Mouse (Mus musculus) liver, embryonic 16.5 days (tissue): ENCODE results near the gene Odf3b. TPM values are rescaled to one million over a fixed set of nuclear protein-coding genes. Genes with fewer than 3 reads are reported as not detected.

ENCODE experiments used
- ATAC-seq: fragments of 200-750 bp; cut with Nextera tagmentation; 2 replicates; pipeline ENCODE4 v1.8.0; 2017; ENCODE audit warnings: low read depth, mild to moderate bottlenecking, moderate number of reproducible peaks, moderate library complexity
- H3K27ac ChIP-seq: fragments of 300-500 bp; sonication (generic); 2 replicates; pipeline ENCODE4 v1.5.1; 2014; ENCODE audit warnings: mild to moderate bottlenecking, low read length
- H3K27me3 ChIP-seq: fragments of 300-500 bp; sonication (generic); 2 replicates; pipeline ENCODE4 v1.6.1; 2014; ENCODE audit warnings: low read depth, low read length, mixed read lengths; ENCODE audit not compliant: control insufficient read depth, insufficient read depth
- H3K36me3 ChIP-seq: fragments of 300-500 bp; sonication (generic); 2 replicates; pipeline ENCODE4 v1.6.1; 2014; ENCODE audit warnings: mild to moderate bottlenecking; ENCODE audit not compliant: control insufficient read depth, insufficient read depth
- H3K4me1 ChIP-seq: fragments of 300-500 bp; sonication (generic); 2 replicates; pipeline ENCODE4 v1.6.1; 2014; ENCODE audit warnings: low read depth, low read length, mixed read lengths; ENCODE audit not compliant: control insufficient read depth
- H3K4me2 ChIP-seq: fragments of 300-500 bp; sonication (generic); 2 replicates; pipeline ENCODE4 v1.6.1; 2014; ENCODE audit warnings: low read depth, low read length, mixed read lengths
- H3K4me3 ChIP-seq: fragments of 300-500 bp; sonication (generic); 2 replicates; pipeline ENCODE4 v1.5.1; 2014; ENCODE audit warnings: low read depth, mild to moderate bottlenecking, low read length
- H3K9ac ChIP-seq: fragments of 300-500 bp; sonication (generic); 2 replicates; pipeline ENCODE4 v1.6.1; 2014; ENCODE audit warnings: low read depth, low read length
- H3K9me3 ChIP-seq: fragments of 300-500 bp; sonication (generic); replicated peaks from 2 replicates; pipeline ENCODE4 v1.6.1; 2016; ENCODE audit warnings: low read length; ENCODE audit not compliant: control insufficient read depth
- WGBS: fragments of 180-500 bp; shearing (Covaris S2); extraction: QIAGEN DNeasy Blood & Tissue Kit; methylation state at CpG from one replicate; pipeline ENCODE4 v1.1.7; 2014; ENCODE audit not compliant: insufficient replicate concordance; 5-methylcytosine and 5-hydroxymethylcytosine counted together
- polyA plus RNA-seq: library from polyadenylated mRNA; unstranded; fragments of >200 nt; fragmentation: Nextera tagmentation; extraction: Ambion mirVana; gene quantifications from 2 replicates; pipeline ENCODE4 v1.2.1, GENCODE M21; 2015

The Odf3b gene
- polyA plus RNA-seq: 0.73 and 0.76 TPM in 2 replicates

- under 1% methylated on average over 33 of the region's 33 CpGs for WGBS
- H3K4me2 ChIP-seq: peak within 1 kb of the TSS; percentile 71
- ATAC-seq: peak; percentile 16; the same call in 1 of the 2 replicates
Observed at GRCm38 (mm10) chr15:89378831-89379401, at the start of gene Odf3b. Gene Odf3b (minus strand): TSS chr15:89379282.

GRCm38 (mm10) chr15:89428136-89428790 is 49.2 kb upstream of the Odf3b start:
- Histone ChIP-seq H3K4me1 (peaks cover 14% of the 10 kb centered on the region), H3K9ac (peak overlapping the region; percentile 92), H3K9me3 (no peaks in the 10 kb centered on the region), H3K4me2 (peak overlapping the region; percentile 94), H3K27me3 (no peaks in the 10 kb centered on the region), H3K4me3 (peak overlapping the region; percentile 88), H3K27ac (no peak overlapping the region), H3K36me3 (no peaks in the 10 kb centered on the region; the same call in 1 of the 2 replicates)
- 88% methylated on average over 19 of the region's 19 CpGs for WGBS
- no peak for ATAC-seq

More at GRCm38 (mm10) chr15:89378831-89379401, at the start of gene Odf3b:
- Histone ChIP-seq H3K4me3 (peak within 1 kb of the TSS; percentile 52), H3K36me3 (no peaks in the 10 kb centered on the region), H3K4me1 (peaks cover 28% of the 10 kb centered on the region), H3K27ac (no peak within 1 kb of the TSS), H3K27me3 (peaks cover 34% of the 10 kb centered on the region), H3K9ac (peak within 1 kb of the TSS; percentile 45), H3K9me3 (no peaks in the 10 kb centered on the region)

GRCm38 (mm10) chr15:89426716-89427115 is 47.6 kb upstream of the Odf3b start:
- Histone ChIP-seq H3K4me1 (peaks cover 14% of the 10 kb centered on the region), H3K27me3 (no peaks in the 10 kb centered on the region), H3K4me3 (no peak overlapping the region), H3K4me2 (no peak overlapping the region), H3K9me3 (no peaks in the 10 kb centered on the region), H3K36me3 (no peaks in the 10 kb centered on the region; the same call in 1 of the 2 replicates), H3K27ac (no peak overlapping the region), H3K9ac (no peak overlapping the region)
- no peak for ATAC-seq
- 84% methylated on average over 10 of the region's 10 CpGs for WGBS

GRCm38 (mm10) chr15:89425711-89426121 is 46.6 kb upstream of the Odf3b start, which contains the start of gene Cpt1b:
Gene Cpt1b (minus strand): TSS chr15:89425863.
- no peak within 1 kb of the TSS for H3K9ac ChIP-seq
- H3K4me2 ChIP-seq: peak within 1 kb of the TSS; percentile 36
- peak within 1 kb of the TSS; percentile 25; the same call in 1 of the 2 replicates for H3K4me3 ChIP-seq
- ATAC-seq: no peak
- WGBS: 62% methylated on average over 6 of the region's 6 CpGs
- no peak within 1 kb of the TSS for H3K27ac ChIP-seq
- H3K9me3 ChIP-seq: no peaks in the 10 kb centered on the region
- peaks cover 7% of the 10 kb centered on the region for H3K4me1 ChIP-seq
- H3K27me3 ChIP-seq: no peaks in the 10 kb centered on the region
- H3K36me3 ChIP-seq: no peaks in the 10 kb centered on the region; the same call in 1 of the 2 replicates

- Histone ChIP-seq H3K4me1 (peaks cover 7% of the 10 kb centered on the region), H3K4me2 (no peak overlapping the region), H3K9ac (no peak overlapping the region), H3K27ac (no peak overlapping the region), H3K27me3 (no peaks in the 10 kb centered on the region), H3K36me3 (no peaks in the 10 kb centered on the region; the same call in 1 of the 2 replicates), H3K4me3 (no peak overlapping the region), H3K9me3 (no peaks in the 10 kb centered on the region)
- WGBS: 78% methylated on average over 8 of the region's 8 CpGs
- no peak for ATAC-seq
Observed at GRCm38 (mm10) chr15:89424621-89425020, 45.5 kb upstream of the Odf3b start.

- H3K4me3 ChIP-seq: no peak overlapping the region
- H3K4me1 ChIP-seq: no peaks in the 10 kb centered on the region; the same call in 1 of the 2 replicates
- H3K27me3 ChIP-seq: no peaks in the 10 kb centered on the region
- H3K4me2 ChIP-seq: no peak overlapping the region
- H3K9me3 ChIP-seq: no peaks in the 10 kb centered on the region
- no peak for ATAC-seq
- WGBS: 83% methylated on average over 9 of the region's 9 CpGs
- H3K36me3 ChIP-seq: no peaks in the 10 kb centered on the region; the same call in 1 of the 2 replicates
- no peak overlapping the region for H3K9ac ChIP-seq
- no peak overlapping the region for H3K27ac ChIP-seq
Observed at GRCm38 (mm10) chr15:89421938-89422337, 42.9 kb upstream of the Odf3b start.

- no peak overlapping the region for H3K4me2 ChIP-seq
- no peaks in the 10 kb centered on the region for H3K36me3 ChIP-seq
- H3K27ac ChIP-seq: no peak overlapping the region
- no peaks in the 10 kb centered on the region for H3K4me1 ChIP-seq
- H3K27me3 ChIP-seq: no peaks in the 10 kb centered on the region
- no peak overlapping the region for H3K4me3 ChIP-seq
- no peak for ATAC-seq
- no peak overlapping the region for H3K9ac ChIP-seq
- H3K9me3 ChIP-seq: no peaks in the 10 kb centered on the region
- WGBS: 70% methylated on average over 8 of the region's 8 CpGs
Observed at GRCm38 (mm10) chr15:89415282-89415681, 36.2 kb upstream of the Odf3b start.

- H3K27ac ChIP-seq: no peak within 1 kb of the TSS
- H3K4me2 ChIP-seq: no peak within 1 kb of the TSS
- no peak within 1 kb of the TSS for H3K9ac ChIP-seq
- no peaks in the 10 kb centered on the region for H3K36me3 ChIP-seq
- H3K9me3 ChIP-seq: no peaks in the 10 kb centered on the region
- no peaks in the 10 kb centered on the region for H3K27me3 ChIP-seq
- ATAC-seq: no peak
- no peaks in the 10 kb centered on the region for H3K4me1 ChIP-seq
- H3K4me3 ChIP-seq: no peak within 1 kb of the TSS
- 79% methylated on average over 24 of the region's 24 CpGs for WGBS
Observed at GRCm38 (mm10) chr15:89410118-89410517, 31.0 kb upstream of the Odf3b start, which contains the start of gene Syce3. Gene Syce3 (minus strand): TSS chr15:89410503.

- no peak overlapping the region for H3K9ac ChIP-seq
- H3K27me3 ChIP-seq: no peaks in the 10 kb centered on the region
- ATAC-seq: no peak
- no peaks in the 10 kb centered on the region for H3K9me3 ChIP-seq
- no peak overlapping the region for H3K4me2 ChIP-seq
- no peaks in the 10 kb centered on the region for H3K36me3 ChIP-seq
- H3K4me1 ChIP-seq: no peaks in the 10 kb centered on the region
- no peak overlapping the region for H3K4me3 ChIP-seq
- no peak overlapping the region for H3K27ac ChIP-seq
Observed at GRCm38 (mm10) chr15:89406691-89407090, 27.6 kb upstream of the Odf3b start.
